Mouse (Mus musculus) testis, postnatal 14 days (tissue): Measurements from ENCODE around the gene Ribc1.

Experiments used
- DNase-seq: peaks from one replicate; pipeline ENCODE4 v3.0.0; 2021; ENCODE audit warnings: low spot score

Ribc1 gene

GRCm38 (mm10) chrX:152016151-152017145, at the start of gene Ribc1, which contains the start of gene Smc1a:
Gene Ribc1, minus strand, starts transcription at chrX:152016295.
Gene Smc1a, plus strand, starts transcription at chrX:152016428.
- peak; percentile 91 for DNase-seq

- DNase-seq: no peak
Measured at GRCm38 (mm10) chrX:152065674-152066073, 49.6 kb upstream of the Ribc1 start.

GRCm38 (mm10) chrX:152054094-152054493, 38.0 kb upstream of the Ribc1 start:
- DNase-seq: no peak

GRCm38 (mm10) chrX:152052546-152052945, 36.5 kb upstream of the Ribc1 start:
- DNase-seq: no peak

- DNase-seq: no peak
Measured at GRCm38 (mm10) chrX:152047230-152047629, 31.1 kb upstream of the Ribc1 start.

GRCm38 (mm10) chrX:152039865-152040264, 23.8 kb upstream of the Ribc1 start:
- DNase-seq: no peak

GRCm38 (mm10) chrX:152019294-152019693, 3.2 kb upstream of the Ribc1 start:
- no peak for DNase-seq

GRCm38 (mm10) chrX:152017186-152017585, 1.1 kb upstream of the Ribc1 start:
- no peak for DNase-seq

- DNase-seq: no peak
Measured at GRCm38 (mm10) chrX:152015752-152016150, 344 bp downstream of the Ribc1 start.

GRCm38 (mm10) chrX:152007863-152008262, 8.2 kb downstream of the Ribc1 start:
- no peak for DNase-seq

GRCm38 (mm10) chrX:152002865-152003264, 13.2 kb downstream of the Ribc1 start:
- no peak for DNase-seq

GRCm38 (mm10) chrX:152001737-152002710, 14.1 kb downstream of the Ribc1 start, which contains the start of gene Hsd17b10:
Gene Hsd17b10, plus strand, starts transcription at chrX:152001845.
- peak; percentile 85 for DNase-seq

GRCm38 (mm10) chrX:152001182-152001684, 14.9 kb downstream of the Ribc1 start:
- no peak for DNase-seq

- DNase-seq: no peak
Measured at GRCm38 (mm10) chrX:151999006-151999710, 16.9 kb downstream of the Ribc1 start.
